Mouse (Mus musculus) ovary, adult 18-20 months (tissue): ENCODE data around the gene Tubgcp3.
"Not testable (repeated sequence)": the region's sequence is repeated elsewhere in the genome, so short reads cannot be mapped to it uniquely, and the experiment has no call there.

Experiments
- DNase-seq: peaks from one replicate; pipeline ENCODE4 v3.0.0; 2022; ENCODE audit warnings: low spot score, mixed read lengths

Gene Tubgcp3

DNA sequence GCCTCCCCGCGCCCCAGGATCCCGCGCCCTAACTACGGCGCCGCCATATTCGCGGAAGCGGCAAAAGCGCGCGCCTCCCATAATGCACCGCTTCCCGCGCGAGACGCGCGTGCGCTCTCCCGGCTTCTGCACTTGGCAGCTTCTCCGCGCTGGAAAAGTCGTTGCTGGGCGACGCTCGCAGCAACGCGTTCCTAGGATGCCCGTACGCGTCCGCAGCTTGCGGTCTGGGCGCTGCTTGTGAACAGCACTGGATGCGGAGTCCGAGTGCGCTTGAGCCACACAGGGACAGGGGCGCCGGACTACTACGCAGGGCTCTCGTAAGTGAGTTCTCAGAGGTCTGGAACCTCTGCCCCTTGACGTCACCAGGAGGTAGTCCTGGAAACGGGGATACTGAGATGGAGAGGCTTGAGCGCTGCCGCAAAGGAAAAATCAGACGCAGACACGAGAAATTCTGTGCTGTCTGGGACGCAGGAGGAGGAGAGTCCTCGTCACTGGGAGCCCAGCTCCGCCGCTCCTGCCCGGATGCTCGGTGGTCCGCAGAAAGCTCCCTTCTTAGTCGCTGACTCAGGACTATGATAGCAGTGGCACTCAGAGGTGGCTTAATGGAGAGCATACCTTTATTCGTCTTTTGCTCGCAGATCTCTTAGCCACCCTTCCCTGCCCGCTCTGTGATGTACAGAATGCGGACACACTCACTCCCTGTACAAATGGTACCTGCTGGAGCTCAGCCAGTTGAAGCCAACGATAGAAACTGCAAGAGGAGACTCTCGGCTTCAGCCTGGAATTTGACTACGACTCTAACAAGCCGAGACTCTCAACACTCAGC, at the start of gene Tubgcp3:
Gene Tubgcp3, minus strand, starts transcription at position 193 of the 826 bp plus-strand sequence.
- peak; percentile 78 for DNase-seq

DNA sequence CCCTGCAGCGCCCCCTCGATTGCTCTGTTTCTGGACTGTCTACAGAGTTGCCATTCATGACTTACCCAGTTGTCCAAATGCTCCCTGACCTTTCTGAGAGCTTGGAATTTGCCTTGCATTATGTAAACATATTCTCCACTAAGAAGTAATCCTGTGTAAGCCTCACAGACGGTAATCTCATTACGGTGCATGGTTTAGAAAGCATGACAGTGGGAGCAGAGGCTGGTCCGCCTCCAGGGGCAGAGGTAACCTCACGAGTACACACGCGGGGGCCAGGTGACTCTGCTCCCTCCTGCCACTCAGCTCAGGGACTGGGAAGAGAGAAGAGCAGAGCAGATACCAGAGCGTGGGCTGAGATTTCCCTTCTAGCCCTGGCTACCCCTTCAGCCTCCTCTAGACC, 47.0 kb upstream of the Tubgcp3 start:
- DNase-seq: no peak

DNA sequence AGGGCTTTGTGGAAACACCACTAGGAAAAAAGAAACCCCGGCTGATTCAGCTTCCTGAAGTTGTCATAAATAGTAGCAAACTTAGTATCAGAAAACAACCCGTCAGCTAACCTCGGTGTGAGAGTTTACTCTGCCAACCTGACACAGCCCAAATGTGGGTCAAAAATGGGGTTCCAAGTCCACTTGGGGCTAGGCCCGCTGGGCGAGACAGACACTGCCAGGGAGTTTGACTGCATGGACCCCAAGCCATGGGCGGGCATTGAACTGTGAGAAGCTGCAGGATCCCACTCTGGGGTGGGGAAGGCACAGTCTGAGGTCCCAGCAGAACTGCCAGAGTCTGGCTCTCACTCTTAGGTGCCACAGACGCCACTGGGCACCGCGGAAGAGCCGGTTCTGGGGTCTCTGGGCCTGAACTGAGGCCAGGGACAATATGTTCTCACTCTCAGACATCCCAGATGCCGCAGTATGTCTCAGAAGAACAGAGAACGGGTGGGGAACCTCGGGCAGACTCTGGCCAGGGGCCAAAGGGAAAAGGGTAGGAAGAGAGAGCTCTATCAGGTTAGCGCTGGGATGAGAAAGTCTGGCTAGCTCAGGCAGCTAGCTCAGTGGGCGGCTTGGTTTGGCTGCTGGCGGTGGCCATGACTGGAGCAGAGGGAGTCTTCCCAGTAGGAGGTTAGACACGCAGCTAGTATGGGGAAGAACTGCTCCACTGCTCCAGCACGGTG, 44.0 kb upstream of the Tubgcp3 start:
- no peak for DNase-seq

DNA sequence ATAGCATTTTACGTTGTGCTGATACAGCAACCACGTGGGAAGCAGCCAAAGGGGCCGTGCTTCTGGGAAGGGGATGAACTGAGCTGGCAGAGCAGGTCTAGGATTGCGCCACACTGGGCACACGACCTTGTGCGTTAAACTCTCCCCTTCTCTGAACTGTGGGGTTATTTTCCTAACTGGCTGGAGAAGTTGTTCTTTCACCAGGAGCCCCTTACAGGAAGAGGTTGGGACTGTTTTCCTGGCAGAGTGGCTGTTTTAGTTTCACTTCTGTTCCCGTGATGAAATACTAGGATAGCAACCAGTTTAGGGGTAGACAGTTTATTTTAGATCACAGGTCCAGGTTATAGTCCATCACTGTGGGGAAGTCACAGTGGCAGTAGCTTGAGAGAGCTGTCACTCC, 39.6 kb upstream of the Tubgcp3 start:
- peak; percentile 9 for DNase-seq

DNA sequence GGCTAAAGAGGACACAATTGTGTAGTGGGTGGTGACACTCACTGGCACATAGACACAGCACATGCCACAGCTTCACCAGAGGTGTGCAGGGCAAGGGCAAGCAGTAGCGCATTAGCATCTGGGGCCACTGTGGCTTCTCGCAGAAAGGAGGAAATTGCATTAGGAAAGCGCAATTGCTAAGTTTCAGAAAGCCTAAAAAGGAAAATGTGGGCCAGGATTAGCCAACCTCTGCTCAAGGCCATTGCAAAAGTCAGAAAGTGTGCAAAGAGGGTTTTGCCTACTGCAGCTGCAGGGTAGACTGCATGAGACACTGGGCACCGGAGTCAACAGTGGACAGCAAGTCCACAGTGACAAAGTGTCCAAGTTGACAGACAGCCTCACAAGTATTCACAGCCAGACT, 31.5 kb upstream of the Tubgcp3 start:
- no peak for DNase-seq

DNA sequence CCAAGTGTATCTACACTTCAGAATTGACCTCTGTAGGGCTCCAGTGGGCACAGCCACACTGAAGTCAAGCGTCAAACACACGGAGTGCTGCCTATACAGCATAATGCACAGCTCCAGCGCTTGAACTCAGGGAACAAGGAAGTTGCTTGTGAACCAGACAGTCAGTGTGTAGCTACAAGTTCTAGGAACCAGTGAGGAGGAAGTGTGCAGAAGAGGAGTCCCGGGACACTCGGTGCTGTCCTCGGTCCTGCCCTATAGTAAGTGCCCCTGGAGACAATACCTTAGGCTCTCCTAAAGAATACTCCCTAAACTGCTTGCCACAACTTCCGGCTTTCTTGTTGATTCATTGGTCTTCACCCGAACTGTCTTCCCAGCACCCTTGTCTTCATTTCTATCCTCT, 30.2 kb upstream of the Tubgcp3 start:
- no peak for DNase-seq

DNA sequence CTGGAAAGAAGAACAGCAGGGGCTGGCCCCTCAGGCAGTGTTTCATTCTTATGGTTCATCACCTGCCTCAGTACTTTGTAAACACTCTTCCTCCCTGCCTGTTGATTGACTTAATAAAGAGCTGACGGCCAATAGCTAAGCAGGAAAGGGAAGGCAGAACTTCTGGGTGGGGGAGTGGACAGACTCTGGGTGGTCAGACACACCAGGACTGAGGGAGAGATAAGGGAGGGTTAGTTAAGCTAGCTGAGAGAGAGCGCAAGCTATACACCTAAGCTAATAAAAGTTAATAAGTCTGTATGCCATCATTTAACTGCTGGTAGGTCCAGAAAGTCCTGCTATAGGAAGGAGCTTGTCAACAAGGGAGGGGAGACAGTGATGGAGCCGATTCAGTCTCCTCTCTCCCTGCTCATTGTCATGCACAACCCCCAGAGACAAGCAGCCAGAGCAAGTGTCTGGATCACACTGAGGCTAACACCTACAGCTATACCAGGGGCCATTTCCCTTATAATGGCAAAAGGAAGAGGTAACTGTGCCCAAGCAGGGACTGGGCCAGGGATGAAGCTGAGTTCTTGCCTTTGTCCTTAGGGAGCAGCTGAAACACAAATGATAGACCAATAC, 26.7 kb upstream of the Tubgcp3 start:
- no peak for DNase-seq

DNA sequence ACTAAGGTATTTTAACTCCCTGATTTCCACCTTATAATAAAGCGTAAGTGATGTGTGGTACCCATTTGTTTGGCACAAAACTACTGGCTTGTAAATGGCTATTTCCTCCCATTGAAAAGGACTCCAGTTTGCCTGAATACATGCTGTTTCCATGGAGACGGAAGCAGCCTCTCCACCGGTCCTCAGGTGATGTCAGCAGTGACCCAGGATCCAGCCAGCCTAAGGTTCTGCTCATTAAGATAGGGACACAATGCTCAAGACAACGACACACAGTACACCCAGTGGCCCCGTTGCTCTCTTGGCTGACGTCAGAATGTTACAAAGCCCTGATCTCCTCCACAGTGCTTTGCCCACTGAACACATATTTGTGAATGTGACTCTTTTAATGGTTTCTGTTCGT, 16.8 kb upstream of the Tubgcp3 start:
- DNase-seq: no peak

DNA sequence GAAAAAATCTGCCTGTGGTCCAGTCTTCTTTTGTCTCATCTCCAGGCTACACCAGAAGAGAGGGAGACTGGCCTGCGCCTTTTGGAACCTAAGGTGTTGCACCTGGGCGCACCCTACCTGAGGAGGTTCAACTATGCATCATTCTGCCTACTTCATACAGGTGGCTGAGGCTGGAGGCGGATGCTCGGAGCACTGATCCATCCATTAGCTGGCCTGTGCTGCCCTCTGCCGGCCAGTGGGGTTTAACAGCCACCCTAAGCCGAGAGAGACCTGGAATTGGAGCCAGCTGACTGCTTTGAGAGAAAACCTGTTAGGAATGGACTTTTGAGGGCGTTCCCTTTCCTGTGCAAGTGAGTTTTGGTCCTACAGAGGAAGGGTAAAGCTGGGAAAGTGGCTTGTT, 5.5 kb upstream of the Tubgcp3 start:
- peak; percentile 39 for DNase-seq

DNA sequence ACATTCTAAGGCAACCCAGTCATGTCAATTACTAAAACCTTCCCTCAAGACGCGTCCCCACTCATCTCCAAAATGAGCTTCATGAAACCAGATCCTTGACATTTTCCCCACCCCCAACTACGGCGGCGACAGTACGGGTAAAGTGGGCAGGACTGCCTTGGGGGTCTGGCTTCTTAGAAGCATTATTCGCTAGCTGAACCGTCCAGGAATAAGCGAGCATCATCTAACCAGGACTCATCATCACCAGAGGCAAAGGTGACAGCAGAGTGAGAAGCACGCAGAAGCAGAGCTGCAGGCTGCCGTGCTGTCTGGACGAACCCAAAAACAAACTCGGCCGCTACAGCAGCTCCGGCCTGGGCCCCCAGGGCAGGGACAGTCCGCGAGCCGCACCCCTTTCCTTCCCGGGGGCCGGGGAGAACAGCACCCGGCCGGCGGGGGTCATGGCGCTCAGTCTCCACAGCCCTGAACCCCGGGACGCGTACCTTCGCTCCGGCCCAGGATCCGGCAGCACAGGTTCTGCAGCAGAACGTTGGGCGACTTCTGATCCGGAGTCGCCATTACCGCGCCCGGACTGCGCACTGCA, 484 bp downstream of the Tubgcp3 start:
- no peak for DNase-seq

DNA sequence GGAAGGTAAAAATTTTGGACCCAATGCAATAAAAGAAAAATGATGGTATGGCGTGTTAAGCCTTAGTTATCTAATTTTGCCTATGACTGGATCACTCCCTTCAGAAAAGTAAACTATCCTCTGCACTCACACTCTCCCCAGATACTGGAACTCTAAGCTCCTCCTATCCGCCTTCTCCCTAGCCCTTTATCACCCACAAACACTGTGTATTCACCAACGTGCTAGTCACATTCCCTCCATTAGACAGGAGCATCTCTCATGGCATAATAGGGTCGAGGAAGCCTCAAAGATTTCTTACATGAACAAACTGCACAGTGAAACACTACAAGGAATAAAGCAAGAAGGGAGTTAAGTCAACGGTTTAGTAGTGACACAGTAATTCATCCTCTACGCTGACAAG, 1.1 kb downstream of the Tubgcp3 start:
- no peak for DNase-seq

DNA sequence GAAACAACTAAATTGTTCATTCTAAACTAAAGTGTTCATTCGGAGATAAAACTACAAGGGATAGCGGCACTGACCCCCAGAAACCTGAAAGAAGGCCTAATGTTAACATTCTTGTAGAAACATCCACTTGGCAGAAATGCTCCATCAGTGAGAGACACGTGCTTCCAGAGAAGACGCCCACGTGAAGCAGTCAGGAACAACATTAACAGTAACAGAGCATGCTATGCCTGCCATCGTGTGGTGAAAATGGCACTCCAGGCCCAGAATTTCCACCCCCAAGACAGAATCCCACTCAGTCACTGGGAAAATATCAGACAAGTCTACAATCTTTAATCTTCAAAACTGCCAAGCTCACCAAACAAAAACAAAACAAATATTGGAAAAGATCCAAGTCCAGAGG, 3.2 kb downstream of the Tubgcp3 start:
- no peak for DNase-seq

DNA sequence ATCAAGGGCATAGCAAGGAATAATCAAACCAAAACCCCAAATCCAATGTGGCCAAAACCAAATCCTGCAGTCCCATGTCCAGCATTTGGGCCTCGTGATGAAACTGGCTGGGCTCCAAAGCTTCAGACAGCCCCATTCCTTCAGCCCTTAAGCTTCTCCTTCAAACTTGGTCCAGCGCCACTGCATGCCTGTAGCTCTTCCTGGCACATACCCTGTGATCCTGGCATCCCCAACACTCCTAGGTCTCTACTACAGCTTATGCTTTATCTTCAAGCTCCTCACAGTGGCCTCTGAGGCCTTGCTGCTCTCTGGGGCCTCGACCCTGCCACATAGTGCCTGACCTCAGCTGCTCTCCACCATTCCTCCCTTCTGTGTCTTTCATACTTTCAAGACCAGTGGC, 5.5 kb downstream of the Tubgcp3 start:
- not testable (repeated sequence) for DNase-seq

DNA sequence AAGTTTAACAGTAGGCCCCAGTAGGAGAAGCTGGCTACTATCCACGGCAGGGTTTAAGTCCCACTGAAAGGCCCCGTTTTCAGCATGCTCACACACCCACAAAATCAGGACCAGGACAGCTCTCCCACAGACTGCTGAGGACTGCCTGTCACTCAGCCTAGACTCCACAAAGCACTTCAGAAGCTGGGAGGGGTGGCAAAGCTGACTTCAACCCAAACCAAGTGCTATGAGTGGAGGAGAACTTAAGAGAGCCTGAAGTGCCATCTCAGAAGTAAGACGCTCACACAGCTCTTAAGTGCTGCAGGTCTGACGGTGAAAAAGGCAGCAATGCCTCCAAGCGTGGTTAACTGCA, 9.0 kb downstream of the Tubgcp3 start:
- no peak for DNase-seq

DNA sequence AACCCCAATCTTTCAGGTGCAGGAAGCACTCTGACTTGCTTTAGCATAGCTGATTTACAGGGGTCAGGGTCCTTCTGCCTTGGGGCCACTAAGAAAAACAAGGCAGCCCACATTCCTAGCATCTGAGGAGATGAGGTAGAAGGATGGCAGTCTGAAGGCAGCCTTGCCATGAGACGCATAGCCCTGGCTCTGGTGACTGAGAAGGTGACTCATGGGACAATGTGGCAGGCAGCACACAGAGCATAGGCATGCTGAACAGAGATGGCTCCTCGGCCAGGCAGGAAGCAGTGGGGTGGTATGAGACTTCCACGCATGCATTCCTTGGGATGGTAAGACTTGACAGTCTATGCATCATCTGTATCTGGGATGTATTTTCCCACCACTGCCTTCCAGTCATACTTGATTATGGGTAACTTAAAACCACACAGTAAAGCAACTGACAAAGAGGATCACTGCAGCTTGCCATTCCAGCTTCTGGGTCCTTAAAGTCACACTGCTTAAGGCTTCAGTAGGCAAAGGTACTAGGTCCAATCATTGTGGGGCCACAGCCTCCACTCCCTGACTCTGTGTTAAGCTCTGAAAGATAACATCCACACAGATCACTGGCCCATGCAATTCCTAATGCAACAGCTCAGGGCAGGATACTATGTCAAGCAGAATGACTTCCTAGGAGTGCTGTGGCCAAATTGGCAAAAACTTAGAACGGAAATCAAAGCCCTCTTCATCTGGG, 9.5 kb downstream of the Tubgcp3 start:
- no peak for DNase-seq

DNA sequence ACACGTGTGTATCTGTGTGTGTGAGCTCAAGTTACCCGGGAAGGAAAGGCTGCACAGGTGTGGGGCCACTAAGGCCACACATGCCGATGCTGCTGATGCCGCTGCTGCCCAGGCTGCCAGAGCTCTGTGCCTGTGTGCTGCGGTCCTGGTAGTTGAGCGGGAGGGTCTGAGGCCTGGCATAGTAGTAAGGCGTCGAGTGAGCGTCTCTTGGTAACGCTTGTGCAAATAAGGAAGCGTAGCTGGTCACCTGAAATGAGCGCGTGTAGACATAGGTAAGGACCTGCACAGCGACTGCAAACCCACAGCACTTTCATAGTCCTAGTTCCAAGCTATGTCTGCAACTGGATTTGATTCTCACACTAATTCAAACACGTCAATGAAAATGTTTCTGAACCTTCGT, 14.6 kb downstream of the Tubgcp3 start:
- DNase-seq: no peak

DNA sequence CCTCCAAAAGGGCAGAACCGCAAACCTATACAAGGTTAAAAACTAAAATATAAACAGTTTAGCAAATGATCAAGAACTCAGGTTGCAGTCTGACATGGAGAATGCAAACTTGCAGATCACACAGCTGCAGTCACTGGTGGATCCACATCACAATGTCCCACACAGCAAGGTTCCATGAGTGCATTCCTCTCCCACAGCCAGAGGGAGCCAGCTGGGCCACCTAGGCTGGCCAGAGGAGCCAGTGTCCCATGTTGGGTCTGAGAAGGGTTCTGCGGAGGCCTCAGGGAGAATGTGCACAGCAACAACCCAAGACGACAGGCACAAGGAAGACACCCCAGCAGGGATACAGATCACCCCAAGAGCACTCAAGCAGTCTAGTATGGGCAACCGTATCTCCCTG, 20.8 kb downstream of the Tubgcp3 start:
- DNase-seq: no peak

DNA sequence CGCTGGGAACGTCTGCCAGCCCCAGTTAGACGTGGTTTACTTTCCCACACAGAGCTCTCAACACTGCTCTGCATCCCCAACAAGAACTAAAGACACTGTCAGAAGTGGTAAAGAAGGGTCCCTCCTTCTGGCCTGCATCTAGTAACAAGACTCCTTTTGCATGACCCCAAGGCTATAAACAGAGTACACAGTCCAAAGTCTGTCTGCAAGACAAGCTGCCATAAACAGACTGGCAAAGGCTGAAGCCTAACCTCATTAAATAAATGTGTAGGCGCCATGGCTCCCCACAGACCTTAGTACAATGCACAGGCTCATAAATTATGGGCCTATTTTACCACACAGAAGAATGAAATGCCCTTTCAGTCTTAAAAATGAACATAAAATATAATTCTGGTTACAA, 21.6 kb downstream of the Tubgcp3 start:
- DNase-seq: no peak

DNA sequence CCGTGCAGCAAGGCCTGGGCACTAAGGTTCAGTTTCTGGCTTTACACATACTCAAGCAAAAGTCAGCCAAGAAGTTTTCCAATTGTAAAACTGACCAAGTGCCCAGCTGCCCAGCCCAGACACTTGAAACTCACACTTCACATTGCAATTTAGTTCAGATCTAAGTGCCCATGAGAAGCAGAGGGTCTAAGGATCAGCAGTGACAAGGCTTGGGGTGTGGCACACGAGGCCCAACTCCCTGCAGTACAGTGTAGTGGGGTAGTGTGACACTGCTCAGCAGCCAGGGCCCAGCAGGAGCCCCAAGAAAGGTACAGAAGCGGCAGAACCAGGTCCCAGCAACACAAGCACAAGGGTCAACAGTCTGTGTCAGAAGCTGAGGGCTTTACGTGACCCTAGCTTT, 23.1 kb downstream of the Tubgcp3 start:
- no peak for DNase-seq

DNA sequence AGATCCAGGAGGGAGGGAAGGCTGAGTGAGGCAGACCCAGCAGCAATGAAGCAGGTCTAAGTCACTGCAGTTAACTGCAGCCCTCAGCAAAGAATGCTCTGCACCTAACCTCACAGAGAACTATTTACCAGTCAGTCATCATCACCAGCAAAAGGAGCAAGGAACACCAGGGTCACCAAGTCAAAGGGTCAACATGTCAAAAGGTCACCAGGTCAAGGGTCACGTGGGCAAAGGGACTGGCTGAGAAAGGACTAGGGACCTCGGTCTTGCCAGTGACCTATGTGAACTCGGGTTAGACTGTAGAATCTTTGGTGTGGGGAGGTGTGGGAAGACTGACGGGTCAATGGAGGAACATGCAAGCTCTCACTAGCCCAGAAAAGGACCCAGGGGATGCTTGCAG, 25.5 kb downstream of the Tubgcp3 start:
- DNase-seq: no peak

DNA sequence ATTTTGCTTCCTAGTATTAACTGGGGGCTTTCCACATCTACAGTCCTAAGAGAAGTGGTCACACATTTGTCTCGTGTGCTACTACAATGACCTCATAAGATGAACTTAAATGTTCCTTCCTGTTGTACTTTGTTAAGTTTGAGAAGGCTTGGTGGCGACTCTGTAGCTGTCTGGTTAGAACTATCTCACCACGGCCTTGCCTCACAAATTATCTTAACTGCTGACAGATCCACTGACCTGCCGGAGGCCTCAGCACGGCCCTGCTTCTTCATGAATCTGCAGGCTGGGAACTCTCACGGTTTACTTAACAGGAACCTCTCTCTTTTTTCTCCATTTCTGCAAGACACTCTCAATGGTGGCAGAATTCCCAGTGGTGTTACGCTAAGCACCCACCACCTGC, 27.2 kb downstream of the Tubgcp3 start:
- no peak for DNase-seq

DNA sequence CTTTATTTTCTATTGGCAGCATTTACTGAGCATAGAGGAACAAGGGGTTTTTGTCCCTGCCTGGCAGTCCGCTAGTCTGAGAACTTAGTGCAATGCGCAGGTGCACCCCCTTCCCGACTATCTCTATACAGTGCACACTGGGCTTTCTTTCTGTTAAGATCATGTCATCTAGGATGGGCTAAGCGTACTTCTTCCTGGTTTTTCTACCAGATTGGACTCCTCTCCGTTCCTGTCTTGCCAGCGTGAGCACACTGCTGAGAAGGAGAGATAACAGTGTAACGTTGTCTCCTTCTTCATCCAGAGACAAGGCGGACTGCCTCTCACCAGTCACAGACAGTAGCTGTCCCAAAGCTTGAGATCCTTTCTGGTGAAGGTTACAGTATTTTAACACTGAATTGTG, 27.7 kb downstream of the Tubgcp3 start:
- DNase-seq: no peak
